Mouse (Mus musculus): ENCODE measurements around the gene Dmrt2. TPM values are rescaled to one million over a fixed set of nuclear protein-coding genes. Genes with fewer than 3 reads are reported as not detected.

The Dmrt2 gene
- 0.42 and 0.43 TPM in 2 replicates for polyA plus RNA-seq (2012; rRNA removed)

GRCm38 (mm10) chr19:25672101-25672950, at the start of gene Dmrt2:
Dmrt2 (plus strand) TSS chr19:25672411.

Other genes with a start within 250 kb of the Dmrt2 start
- 0.01 TPM in 1 of 2 replicates, not detected in the other for gene Dmrt1, start 166.8 kb upstream of the Dmrt2 start, polyA plus RNA-seq (2012; rRNA removed)
- not detected in 2 replicates for gene Dmrt3, start 62.1 kb upstream of the Dmrt2 start, polyA plus RNA-seq (2012; rRNA removed)